Mouse (Mus musculus) midbrain, postnatal 0 days (tissue): ENCODE data around the gene Atp6v1g3. TPM values are rescaled to one million over a fixed set of nuclear protein-coding genes. Genes with fewer than 3 reads are reported as not detected.
A peak's percentile ranks its signal among the peaks of the same experiment; 100 is the strongest.

Experiments
- ATAC-seq: fragments of 200-750 bp; cut with Nextera tagmentation; 2 replicates; pipeline ENCODE4 v1.8.0; 2017; ENCODE audit warnings: moderate number of reproducible peaks, mild to moderate bottlenecking, moderate TSS enrichment, moderate library complexity; ENCODE audit not compliant: low FRiP score
- DNase-seq: peaks from one replicate; pipeline ENCODE4 v3.0.0-alpha.2; 2015; ENCODE audit warnings: low spot score
- H3K27ac ChIP-seq: fragments of 300-500 bp; sonication (generic); 2 replicates; pipeline ENCODE4 v1.5.1; 2014; ENCODE audit warnings: low read depth, mild to moderate bottlenecking, low read length, mixed read lengths
- H3K27me3 ChIP-seq: fragments of 300-500 bp; sonication (generic); 2 replicates; pipeline ENCODE4 v1.6.1; 2014; ENCODE audit warnings: low read length, control low read depth, mixed read lengths; ENCODE audit not compliant: insufficient read depth
- H3K36me3 ChIP-seq: fragments of 300-500 bp; sonication (generic); 2 replicates; pipeline ENCODE4 v1.6.1; 2014; ENCODE audit warnings: low read length, control low read depth, mixed read lengths; ENCODE audit not compliant: insufficient read depth
- H3K4me1 ChIP-seq: fragments of 300-500 bp; sonication (generic); 2 replicates; pipeline ENCODE4 v1.6.1; 2014; ENCODE audit warnings: mild to moderate bottlenecking, control low read depth, antibody characterized with exemption, low read length, mixed read lengths; ENCODE audit not compliant: insufficient read depth
- H3K4me2 ChIP-seq: fragments of 300-500 bp; sonication (generic); 2 replicates; pipeline ENCODE4 v1.6.1; 2014; ENCODE audit warnings: low read depth, mild to moderate bottlenecking, low read length, mixed read lengths; ENCODE audit not compliant: poor library complexity, severe bottlenecking
- H3K4me3 ChIP-seq: fragments of 300-500 bp; sonication (generic); 2 replicates; pipeline ENCODE4 v1.5.1; 2014; ENCODE audit warnings: low read depth, mild to moderate bottlenecking, low read length, moderate library complexity
- H3K9ac ChIP-seq: fragments of 300-500 bp; sonication (generic); replicated peaks from 2 replicates; pipeline ENCODE4 v1.6.1; 2014; ENCODE audit warnings: mild to moderate bottlenecking, low read length, moderate library complexity, mixed read lengths; ENCODE audit not compliant: poor library complexity, severe bottlenecking
- H3K9me3 ChIP-seq: fragments of 300-500 bp; sonication (generic); 2 replicates; pipeline ENCODE4 v1.6.1; 2016; ENCODE audit warnings: low read length, control low read depth
- CTCF ChIP-seq: IDR thresholded peaks from 2 replicates; pipeline ENCODE4 v1.5.1; 2016; ENCODE audit warnings: antibody characterized with exemption, mild to moderate bottlenecking
- WGBS: fragments of 180-500 bp; shearing (Covaris S2); extraction: QIAGEN DNeasy Blood & Tissue Kit; methylation state at CpG from one replicate; pipeline ENCODE4 v1.1.7; 2014; 5-methylcytosine and 5-hydroxymethylcytosine counted together
- polyA plus RNA-seq: library from polyadenylated mRNA; unstranded; fragments of >200 nt; fragmentation: Nextera tagmentation; extraction: Ambion mirVana; gene quantifications from 2 replicates; pipeline ENCODE4 v1.2.1, GENCODE M21; 2015
- total RNA-seq: library from RNA; depleted of rRNA; stranded (reverse); fragments of >200 nt; gene quantifications from 2 replicates; pipeline ENCODE4 v1.2.3, GENCODE M21; 2014; rRNA removed

The Atp6v1g3 gene
- not detected in 2 replicates for total RNA-seq
- polyA plus RNA-seq, result not detected in 2 replicates

- Histone ChIP-seq H3K4me3 (no peak within 1 kb of the TSS), H3K36me3 (no peaks in the 10 kb centered on the region), H3K27me3 (no peaks in the 10 kb centered on the region), H3K9ac (no peak within 1 kb of the TSS), H3K4me2 (no peak within 1 kb of the TSS), H3K4me1 (no peaks in the 10 kb centered on the region), H3K9me3 (no peaks in the 10 kb centered on the region), H3K27ac (no peak within 1 kb of the TSS)
- no peak for TF ChIP-seq CTCF
- ATAC-seq, result no peak
- DNase-seq, result no peak
- 93% methylated on average over 2 of the region's 2 CpGs for WGBS
Observed at GRCm38 (mm10) chr1:138273438-138273837, at the start of gene Atp6v1g3. Gene Atp6v1g3, plus strand, starts transcription at chr1:138273738.

GRCm38 (mm10) chr1:138233051-138233450 is 40.5 kb upstream of the Atp6v1g3 start:
- TF ChIP-seq CTCF, result no peak
- H3K4me3 ChIP-seq, result no peak overlapping the region
- H3K27ac ChIP-seq, result no peak overlapping the region
- DNase-seq, result no peak
- no peaks in the 10 kb centered on the region for H3K9me3 ChIP-seq
- no peak for ATAC-seq
- H3K27me3 ChIP-seq, result no peaks in the 10 kb centered on the region
- H3K4me2 ChIP-seq, result no peak overlapping the region
- no peak overlapping the region for H3K9ac ChIP-seq
- no peaks in the 10 kb centered on the region for H3K36me3 ChIP-seq
- H3K4me1 ChIP-seq, result no peaks in the 10 kb centered on the region

GRCm38 (mm10) chr1:138237252-138237651 is 36.3 kb upstream of the Atp6v1g3 start:
- Histone ChIP-seq H3K4me2 (no peak overlapping the region), H3K4me3 (no peak overlapping the region), H3K9me3 (no peaks in the 10 kb centered on the region), H3K27ac (no peak overlapping the region), H3K27me3 (no peaks in the 10 kb centered on the region), H3K9ac (no peak overlapping the region), H3K4me1 (no peaks in the 10 kb centered on the region), H3K36me3 (no peaks in the 10 kb centered on the region)
- TF ChIP-seq CTCF, result no peak
- WGBS, result 82% methylated on average over 2 of the region's 2 CpGs
- no peak for DNase-seq
- no peak for ATAC-seq

- H3K9ac ChIP-seq, result no peak overlapping the region
- DNase-seq, result peak; percentile 24
- WGBS, result 59% methylated on average over 5 of the region's 5 CpGs
Observed at GRCm38 (mm10) chr1:138243947-138244346, 29.6 kb upstream of the Atp6v1g3 start.

GRCm38 (mm10) chr1:138244485-138244884 is 29.1 kb upstream of the Atp6v1g3 start:
- Histone ChIP-seq H3K27ac (no peak overlapping the region), H3K36me3 (no peaks in the 10 kb centered on the region), H3K27me3 (no peaks in the 10 kb centered on the region), H3K4me2 (peak overlapping the region; percentile 29), H3K4me1 (no peaks in the 10 kb centered on the region), H3K9ac (no peak overlapping the region), H3K4me3 (no peak overlapping the region), H3K9me3 (no peaks in the 10 kb centered on the region)
- no peak for ATAC-seq
- DNase-seq, result peak; percentile 48
- TF ChIP-seq CTCF, result no peak
- 35% methylated on average over 7 of the region's 7 CpGs for WGBS

More at GRCm38 (mm10) chr1:138243947-138244346, 29.6 kb upstream of the Atp6v1g3 start:
- no peak for ATAC-seq
- Histone ChIP-seq H3K36me3 (no peaks in the 10 kb centered on the region), H3K4me2 (no peak overlapping the region), H3K4me3 (no peak overlapping the region), H3K27me3 (no peaks in the 10 kb centered on the region), H3K4me1 (no peaks in the 10 kb centered on the region), H3K9me3 (no peaks in the 10 kb centered on the region), H3K27ac (no peak overlapping the region)
- no peak for TF ChIP-seq CTCF

- H3K27me3 ChIP-seq, result no peaks in the 10 kb centered on the region
- H3K27ac ChIP-seq, result no peak overlapping the region
- TF ChIP-seq CTCF, result no peak
- H3K4me3 ChIP-seq, result no peak overlapping the region
- H3K4me1 ChIP-seq, result no peaks in the 10 kb centered on the region
- no peaks in the 10 kb centered on the region for H3K9me3 ChIP-seq
- H3K9ac ChIP-seq, result no peak overlapping the region
- ATAC-seq, result no peak
- no peak overlapping the region for H3K4me2 ChIP-seq
- WGBS, result 84% methylated on average over 4 of the region's 4 CpGs
- DNase-seq, result no peak
- H3K36me3 ChIP-seq, result no peaks in the 10 kb centered on the region
Observed at GRCm38 (mm10) chr1:138245103-138245502, 28.4 kb upstream of the Atp6v1g3 start.
